Mouse (Mus musculus): ENCODE measurements around the gene Slc17a7. TPM values are rescaled to one million over a fixed set of nuclear protein-coding genes. Genes with fewer than 3 reads are reported as not detected.

The Slc17a7 gene
- polyA plus RNA-seq, 1 experiment from 2014 or later = not detected

- H3K4me1 ChIP-seq (ENCODE audit: control insufficient read depth, insufficient read depth, low read length) = no peaks in the 10 kb centered on the region
- no peaks in the 10 kb centered on the region for H3K36me3 ChIP-seq (ENCODE audit: control insufficient read depth, insufficient read depth, low read length)
- H3K27ac ChIP-seq (ENCODE audit: low read length) = no peak overlapping the region
- H3K9me3 ChIP-seq (ENCODE audit: control insufficient read depth, low read length) = no peaks in the 10 kb centered on the region
- no peak overlapping the region for H3K4me2 ChIP-seq (ENCODE audit: low read depth, low read length)
- peaks cover 2% of the 10 kb centered on the region for H3K27me3 ChIP-seq (replicated peaks; ENCODE audit: control insufficient read depth, insufficient read depth, low read length)
- H3K4me3 ChIP-seq (ENCODE audit: low read length) = no peak overlapping the region
- 60% methylated on average over 2 of the region's 2 CpGs for WGBS
- ATAC-seq = no peak
- H3K9ac ChIP-seq (ENCODE audit: low read depth, low read length) = no peak overlapping the region
Measured at GRCm38 (mm10) chr7:45191161-45191560, 27.4 kb downstream of the Slc17a7 start.

GRCm38 (mm10) chr7:45191803-45192363 is 28.1 kb downstream of the Slc17a7 start:
- no peaks in the 10 kb centered on the region for H3K4me1 ChIP-seq (ENCODE audit: control insufficient read depth, insufficient read depth, low read length)
- no peak overlapping the region for H3K4me2 ChIP-seq (ENCODE audit: low read depth, low read length)
- no peak overlapping the region for H3K9ac ChIP-seq (ENCODE audit: low read depth, low read length)
- 16% methylated on average over 8 of the region's 8 CpGs for WGBS
- no peaks in the 10 kb centered on the region for H3K36me3 ChIP-seq (ENCODE audit: control insufficient read depth, insufficient read depth, low read length)
- no peaks in the 10 kb centered on the region for H3K9me3 ChIP-seq (ENCODE audit: control insufficient read depth, low read length)
- no peaks in the 10 kb centered on the region; the same call in 1 of the 2 replicates for H3K27me3 ChIP-seq (replicated peaks; ENCODE audit: control insufficient read depth, insufficient read depth, low read length)
- no peak overlapping the region for H3K27ac ChIP-seq (ENCODE audit: low read length)
- peak; percentile 41; the same call in 1 of the 2 replicates for ATAC-seq
- no peak overlapping the region for H3K4me3 ChIP-seq (ENCODE audit: low read length)

- no peaks in the 10 kb centered on the region for H3K9me3 ChIP-seq (ENCODE audit: control insufficient read depth, low read length)
- H3K4me2 ChIP-seq (ENCODE audit: low read depth, low read length) = no peak overlapping the region
- H3K27ac ChIP-seq (ENCODE audit: low read length) = no peak overlapping the region
- H3K27me3 ChIP-seq (replicated peaks; ENCODE audit: control insufficient read depth, insufficient read depth, low read length) = no peaks in the 10 kb centered on the region
- WGBS = 86% methylated on average over 7 of the region's 7 CpGs
- H3K4me1 ChIP-seq (ENCODE audit: control insufficient read depth, insufficient read depth, low read length) = no peaks in the 10 kb centered on the region
- ATAC-seq = no peak
- no peak overlapping the region for H3K9ac ChIP-seq (ENCODE audit: low read depth, low read length)
- no peaks in the 10 kb centered on the region for H3K36me3 ChIP-seq (ENCODE audit: control insufficient read depth, insufficient read depth, low read length)
- H3K4me3 ChIP-seq (ENCODE audit: low read length) = no peak overlapping the region
Measured at GRCm38 (mm10) chr7:45192585-45193310, 29.0 kb downstream of the Slc17a7 start.

- no peak overlapping the region for H3K4me2 ChIP-seq (ENCODE audit: low read depth, low read length)
- no peak overlapping the region for H3K4me3 ChIP-seq (ENCODE audit: low read length)
- H3K36me3 ChIP-seq (ENCODE audit: control insufficient read depth, insufficient read depth, low read length) = no peaks in the 10 kb centered on the region
- no peaks in the 10 kb centered on the region for H3K9me3 ChIP-seq (ENCODE audit: control insufficient read depth, low read length)
- WGBS = 64% methylated on average over 5 of the region's 5 CpGs
- H3K9ac ChIP-seq (ENCODE audit: low read depth, low read length) = 0 out of 2 replicates have a peak overlapping the region, but pooled peaks have one; percentile 32
- H3K27me3 ChIP-seq (replicated peaks; ENCODE audit: control insufficient read depth, insufficient read depth, low read length) = no peaks in the 10 kb centered on the region
- no peak overlapping the region for H3K27ac ChIP-seq (ENCODE audit: low read length)
- no peaks in the 10 kb centered on the region for H3K4me1 ChIP-seq (ENCODE audit: control insufficient read depth, insufficient read depth, low read length)
- ATAC-seq = no peak
Measured at GRCm38 (mm10) chr7:45193406-45193805, 29.7 kb downstream of the Slc17a7 start.

GRCm38 (mm10) chr7:45193871-45194785 is 30.4 kb downstream of the Slc17a7 start:
- no peaks in the 10 kb centered on the region for H3K27me3 ChIP-seq (replicated peaks; ENCODE audit: control insufficient read depth, insufficient read depth, low read length)
- no peaks in the 10 kb centered on the region for H3K36me3 ChIP-seq (ENCODE audit: control insufficient read depth, insufficient read depth, low read length)
- WGBS = 74% methylated on average over 17 of the region's 17 CpGs
- no peaks in the 10 kb centered on the region for H3K4me1 ChIP-seq (ENCODE audit: control insufficient read depth, insufficient read depth, low read length)
- no peak overlapping the region for H3K27ac ChIP-seq (ENCODE audit: low read length)
- H3K4me2 ChIP-seq (ENCODE audit: low read depth, low read length) = no peak overlapping the region
- no peak overlapping the region for H3K4me3 ChIP-seq (ENCODE audit: low read length)
- H3K9me3 ChIP-seq (ENCODE audit: control insufficient read depth, low read length) = no peaks in the 10 kb centered on the region
- ATAC-seq = peak; percentile 37; the same call in 1 of the 2 replicates
- no peak overlapping the region for H3K9ac ChIP-seq (ENCODE audit: low read depth, low read length)

- Histone ChIP-seq H3K9ac (ENCODE audit: low read depth, low read length) (0 out of 2 replicates have a peak overlapping the region, but pooled peaks have one; percentile 10), H3K4me3 (ENCODE audit: low read length) (no peak overlapping the region), H3K27me3 (replicated peaks; ENCODE audit: control insufficient read depth, insufficient read depth, low read length) (no peaks in the 10 kb centered on the region), H3K27ac (ENCODE audit: low read length) (no peak overlapping the region), H3K36me3 (ENCODE audit: control insufficient read depth, insufficient read depth, low read length) (no peaks in the 10 kb centered on the region), H3K4me2 (ENCODE audit: low read depth, low read length) (no peak overlapping the region), H3K4me1 (ENCODE audit: control insufficient read depth, insufficient read depth, low read length) (no peaks in the 10 kb centered on the region), H3K9me3 (ENCODE audit: control insufficient read depth, low read length) (no peaks in the 10 kb centered on the region)
- 66% methylated on average over 13 of the region's 13 CpGs for WGBS
- ATAC-seq = no peak
Measured at GRCm38 (mm10) chr7:45195341-45196175, 31.8 kb downstream of the Slc17a7 start.

GRCm38 (mm10) chr7:45196176-45196535 is 32.4 kb downstream of the Slc17a7 start:
- Histone ChIP-seq H3K9ac (ENCODE audit: low read depth, low read length) (0 out of 2 replicates have a peak overlapping the region, but pooled peaks have one; percentile 2), H3K27ac (ENCODE audit: low read length) (no peak overlapping the region), H3K36me3 (ENCODE audit: control insufficient read depth, insufficient read depth, low read length) (no peaks in the 10 kb centered on the region), H3K27me3 (replicated peaks; ENCODE audit: control insufficient read depth, insufficient read depth, low read length) (no peaks in the 10 kb centered on the region), H3K9me3 (ENCODE audit: control insufficient read depth, low read length) (no peaks in the 10 kb centered on the region), H3K4me2 (ENCODE audit: low read depth, low read length) (no peak overlapping the region), H3K4me3 (ENCODE audit: low read length) (no peak overlapping the region), H3K4me1 (ENCODE audit: control insufficient read depth, insufficient read depth, low read length) (no peaks in the 10 kb centered on the region)
- 77% methylated on average over 4 of the region's 4 CpGs for WGBS
- no peak for ATAC-seq

- Histone ChIP-seq H3K4me1 (ENCODE audit: control insufficient read depth, insufficient read depth, low read length) (no peaks in the 10 kb centered on the region), H3K4me3 (ENCODE audit: low read length) (no peak overlapping the region), H3K4me2 (ENCODE audit: low read depth, low read length) (no peak overlapping the region), H3K9me3 (ENCODE audit: control insufficient read depth, low read length) (no peaks in the 10 kb centered on the region), H3K9ac (ENCODE audit: low read depth, low read length) (no peak overlapping the region), H3K36me3 (ENCODE audit: control insufficient read depth, insufficient read depth, low read length) (no peaks in the 10 kb centered on the region), H3K27ac (ENCODE audit: low read length) (no peak overlapping the region), H3K27me3 (replicated peaks; ENCODE audit: control insufficient read depth, insufficient read depth, low read length) (no peaks in the 10 kb centered on the region)
- WGBS = 73% methylated on average over 5 of the region's 5 CpGs
- ATAC-seq = no peak
Measured at GRCm38 (mm10) chr7:45196994-45197393, 33.2 kb downstream of the Slc17a7 start.

Measured in intestine, embryonic 16.5 days (tissue).